Mouse (Mus musculus) gonadal fat pad, adult 2 months (tissue): Measurements from ENCODE around the gene Alpk3. TPM values are rescaled to one million over a fixed set of nuclear protein-coding genes. Genes with fewer than 3 reads are reported as not detected.

Experiments used
- DNase-seq: peaks from one replicate; pipeline ENCODE4 v3.0.0-alpha.2; 2012; ENCODE audit warnings: low read depth
- polyA plus RNA-seq: library from polyadenylated mRNA; depleted of rRNA; stranded (reverse); fragments of >200 nt; gene quantifications from 2 replicates; pipeline ENCODE4 v1.2.3, GENCODE M21; 2012

Gene Alpk3
- polyA plus RNA-seq, 1 experiment: 0.08 TPM

- no peak for DNase-seq
Measured at GRCm38 (mm10) chr7:81074546-81074945, 17.1 kb downstream of the Alpk3 start.

GRCm38 (mm10) chr7:81075299-81075698 is 17.9 kb downstream of the Alpk3 start:
- DNase-seq: no peak

GRCm38 (mm10) chr7:81075732-81076131 is 18.3 kb downstream of the Alpk3 start:
- no peak for DNase-seq

GRCm38 (mm10) chr7:81077009-81077408 is 19.6 kb downstream of the Alpk3 start:
- DNase-seq: no peak

GRCm38 (mm10) chr7:81078740-81079139 is 21.3 kb downstream of the Alpk3 start:
- DNase-seq: no peak

GRCm38 (mm10) chr7:81093420-81093965 is 36.1 kb downstream of the Alpk3 start:
- DNase-seq: no peak

- DNase-seq: no peak
Measured at GRCm38 (mm10) chr7:81094104-81094757, 36.8 kb downstream of the Alpk3 start.

GRCm38 (mm10) chr7:81100341-81100740 is 42.9 kb downstream of the Alpk3 start:
- DNase-seq: no peak

GRCm38 (mm10) chr7:81102854-81103253 is 45.5 kb downstream of the Alpk3 start:
- DNase-seq: no peak

GRCm38 (mm10) chr7:81105525-81105924 is 48.1 kb downstream of the Alpk3 start:
- no peak for DNase-seq

GRCm38 (mm10) chr7:81108226-81108625 is 50.8 kb downstream of the Alpk3 start:
- no peak for DNase-seq

GRCm38 (mm10) chr7:81109717-81110651 is 52.6 kb downstream of the Alpk3 start:
- DNase-seq: peak; percentile 46

GRCm38 (mm10) chr7:81110791-81111190 is 53.4 kb downstream of the Alpk3 start:
- DNase-seq: no peak

- no peak for DNase-seq
Measured at GRCm38 (mm10) chr7:81111729-81112128, 54.3 kb downstream of the Alpk3 start.

GRCm38 (mm10) chr7:81112686-81113360 is 55.4 kb downstream of the Alpk3 start:
- no peak for DNase-seq

- DNase-seq: no peak
Measured at GRCm38 (mm10) chr7:81114555-81114954, 57.2 kb downstream of the Alpk3 start, which contains the start of gene Slc28a1. Slc28a1 (plus strand) TSS chr7:81114799.

- no peak for DNase-seq
Measured at GRCm38 (mm10) chr7:81121099-81121498, 63.7 kb downstream of the Alpk3 start.

GRCm38 (mm10) chr7:81122808-81123207 is 65.4 kb downstream of the Alpk3 start:
- no peak for DNase-seq

- DNase-seq: no peak
Measured at GRCm38 (mm10) chr7:81123553-81123952, 66.2 kb downstream of the Alpk3 start.

GRCm38 (mm10) chr7:81124773-81125172 is 67.4 kb downstream of the Alpk3 start:
- no peak for DNase-seq

GRCm38 (mm10) chr7:81125215-81126175 is 68.1 kb downstream of the Alpk3 start:
- DNase-seq: no peak
